Mouse (Mus musculus) retina, adult 2 months (tissue): Measurements from ENCODE around the gene Map7.

Source experiments
- DNase-seq: peaks from one replicate; pipeline ENCODE4 v3.0.0-alpha.2; 2012; ENCODE audit warnings: low read depth, low spot score

Gene Map7

DNA sequence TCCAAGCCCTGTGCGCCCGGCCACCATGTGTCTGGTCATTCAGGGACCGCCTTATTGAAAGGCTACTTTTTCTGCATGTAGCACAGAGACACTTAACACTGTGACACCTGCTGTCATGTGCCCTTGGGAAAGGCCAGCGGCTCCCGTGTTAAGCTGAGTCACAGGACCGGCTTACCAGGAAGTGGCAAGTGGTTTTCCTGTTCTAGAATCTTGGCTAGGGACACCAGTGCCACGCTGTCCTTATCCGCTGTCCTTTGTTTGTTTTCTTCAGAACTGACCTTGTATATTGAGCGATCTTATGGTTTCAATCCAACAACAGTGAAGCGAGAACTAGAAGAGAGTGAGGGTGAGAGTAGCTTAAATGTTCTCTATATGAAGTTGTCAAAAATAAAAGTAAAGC is 85.2 kb downstream of the Map7 start:
- DNase-seq, result no peak

DNA sequence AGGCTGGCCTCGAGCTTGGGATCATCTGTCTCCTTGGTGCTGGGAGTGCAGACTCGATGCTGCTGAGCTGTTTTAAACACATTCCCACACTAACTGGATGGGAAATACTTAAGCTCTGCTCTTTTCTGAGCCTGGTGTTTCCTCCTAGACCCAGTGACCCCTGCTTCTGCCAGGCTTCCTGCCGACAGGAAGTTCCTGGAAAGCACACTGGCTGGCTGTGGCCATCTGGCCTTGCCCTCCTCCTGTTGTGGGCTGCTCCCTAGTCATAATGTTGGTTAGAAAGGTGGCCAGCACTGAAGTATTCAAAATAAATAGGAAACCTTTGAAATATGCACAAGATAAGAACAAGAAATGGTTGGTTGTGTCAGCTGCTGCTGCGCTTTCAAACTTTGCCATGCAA is 86.2 kb downstream of the Map7 start:
- no peak for DNase-seq

DNA sequence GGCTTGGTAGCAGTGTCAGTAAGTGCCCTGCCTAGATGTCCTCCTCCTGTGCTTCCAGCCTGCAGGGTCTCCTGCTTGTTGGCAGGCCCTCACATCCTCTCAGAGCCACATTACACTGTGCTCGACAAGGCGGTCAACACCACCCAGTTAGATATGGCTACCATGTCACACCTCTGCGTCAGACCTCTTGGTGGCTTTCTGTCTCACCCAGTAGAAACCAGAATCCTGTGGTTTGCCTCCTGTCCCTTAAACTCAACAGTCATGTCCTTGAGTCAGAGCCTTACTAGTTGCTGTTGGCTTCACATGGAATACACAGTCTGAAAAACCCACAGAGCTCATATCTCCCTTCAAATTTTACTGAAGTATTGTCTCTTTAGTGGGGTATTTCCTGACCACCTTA is 87.4 kb downstream of the Map7 start:
- no peak for DNase-seq

DNA sequence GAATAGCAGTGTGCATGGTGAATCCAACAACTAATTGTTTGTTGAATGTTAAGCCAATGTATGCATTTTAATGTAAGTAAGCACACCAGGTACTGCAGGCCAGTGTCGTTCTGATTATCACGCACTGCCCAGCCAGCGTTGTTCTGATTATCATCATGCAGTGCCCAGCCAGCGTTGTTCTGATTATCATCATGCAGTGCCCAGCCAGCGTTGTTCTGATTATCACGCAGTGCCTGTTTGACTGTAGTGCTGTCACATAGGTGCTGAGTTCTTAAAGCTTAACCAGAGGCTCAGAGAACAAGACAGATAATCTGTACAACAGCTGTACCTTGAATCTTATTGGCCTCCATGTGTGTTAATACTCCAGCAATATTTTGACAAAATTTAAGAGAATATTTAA is 88.0 kb downstream of the Map7 start:
- DNase-seq, result no peak

DNA sequence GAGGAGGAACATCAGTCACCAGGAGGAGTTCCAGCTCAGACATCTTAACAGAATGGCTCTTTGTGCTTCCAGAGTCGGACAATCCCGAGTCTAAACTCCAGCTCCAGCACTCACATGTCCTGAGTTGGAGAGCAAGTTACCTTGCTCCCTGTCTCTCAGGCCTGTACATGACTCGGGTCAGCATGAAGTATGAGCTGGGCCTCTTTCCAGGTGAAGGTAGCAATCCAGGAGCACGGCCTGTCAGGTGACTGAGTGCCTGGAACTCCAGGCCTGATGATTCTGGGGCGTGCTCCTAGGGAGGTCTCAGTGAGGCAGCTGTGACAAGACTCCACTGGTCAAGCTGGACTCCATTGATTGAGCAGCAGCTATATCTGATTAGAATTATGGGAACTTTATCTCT is 90.0 kb downstream of the Map7 start:
- no peak for DNase-seq

DNA sequence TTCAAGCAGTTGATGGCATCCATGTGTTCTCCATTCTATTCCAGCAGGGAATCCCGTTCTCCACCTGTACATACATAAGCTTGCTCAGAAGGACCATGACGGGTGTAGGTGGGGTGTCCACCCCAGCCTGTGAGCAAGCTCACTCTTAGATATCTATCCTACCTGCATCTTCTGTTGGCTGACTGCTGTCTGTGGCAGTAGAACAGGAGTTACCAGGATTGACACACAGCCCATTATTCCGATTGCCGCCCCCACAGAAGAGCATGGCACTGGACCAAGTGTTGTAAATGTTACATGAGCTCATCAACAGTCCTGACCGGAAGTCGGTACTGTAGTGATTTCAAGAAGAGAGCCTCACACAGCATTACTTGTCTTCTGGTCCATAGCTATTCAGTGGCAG is 92.6 kb downstream of the Map7 start:
- DNase-seq, result no peak

DNA sequence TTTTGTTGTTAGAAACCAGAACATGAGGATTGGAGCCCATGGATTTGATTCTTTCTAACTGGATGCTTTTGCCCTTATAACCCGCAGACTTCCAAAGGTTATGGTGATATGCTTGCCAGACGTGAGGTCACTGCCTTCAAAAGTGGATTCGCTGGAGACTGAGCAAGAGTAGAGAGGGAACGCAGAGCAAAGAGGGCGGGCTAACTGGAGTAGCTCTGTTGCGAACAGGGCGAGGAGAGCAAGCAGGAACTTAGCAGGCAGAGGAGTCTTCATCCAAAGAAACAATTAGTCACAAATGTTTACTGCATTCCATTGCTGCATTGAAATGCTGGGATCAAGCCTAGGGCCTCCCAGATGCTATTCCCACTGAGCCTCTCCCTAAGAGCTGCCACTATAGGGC is 95.0 kb downstream of the Map7 start:
- DNase-seq, result no peak

DNA sequence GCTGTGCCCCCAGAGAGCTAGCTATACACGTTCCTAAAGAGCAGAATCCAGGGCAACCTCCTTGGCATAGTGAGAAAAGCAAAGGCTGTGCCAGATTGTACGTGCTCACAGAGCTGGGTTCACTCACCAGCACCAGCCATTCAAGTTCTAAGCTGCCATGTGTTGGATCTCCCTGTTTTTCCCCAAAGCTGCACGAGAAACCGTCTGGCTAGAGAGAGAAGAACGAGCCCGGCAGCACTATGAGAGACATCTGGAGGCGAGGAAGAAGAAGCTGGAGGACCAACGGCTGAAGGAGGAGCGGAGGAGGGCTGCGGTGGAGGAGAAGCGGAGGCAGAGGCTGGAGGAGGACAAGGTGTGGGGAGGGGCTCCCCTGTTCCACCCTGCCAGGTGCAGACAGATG is 96.8 kb downstream of the Map7 start:
- no peak for DNase-seq

DNA sequence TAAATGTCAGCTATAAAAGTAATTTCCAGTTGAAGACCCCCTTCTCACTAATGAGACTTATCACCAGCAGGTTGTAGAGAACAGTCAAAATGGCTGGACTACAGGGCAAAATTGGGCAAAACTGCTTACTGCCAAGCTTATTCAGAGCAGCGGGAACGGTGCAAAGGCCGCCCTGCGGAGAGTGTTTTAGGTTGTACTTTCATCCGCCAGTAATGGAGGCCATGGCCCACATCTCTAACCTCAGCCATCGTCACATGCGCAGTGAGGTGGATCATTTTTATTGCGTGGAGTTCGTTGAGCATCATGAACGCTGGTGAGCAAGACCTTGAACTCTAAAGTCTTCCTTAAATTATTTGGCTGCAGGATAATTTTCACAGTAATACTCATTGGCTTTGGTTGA is 100.8 kb downstream of the Map7 start:
- DNase-seq, result no peak

DNA sequence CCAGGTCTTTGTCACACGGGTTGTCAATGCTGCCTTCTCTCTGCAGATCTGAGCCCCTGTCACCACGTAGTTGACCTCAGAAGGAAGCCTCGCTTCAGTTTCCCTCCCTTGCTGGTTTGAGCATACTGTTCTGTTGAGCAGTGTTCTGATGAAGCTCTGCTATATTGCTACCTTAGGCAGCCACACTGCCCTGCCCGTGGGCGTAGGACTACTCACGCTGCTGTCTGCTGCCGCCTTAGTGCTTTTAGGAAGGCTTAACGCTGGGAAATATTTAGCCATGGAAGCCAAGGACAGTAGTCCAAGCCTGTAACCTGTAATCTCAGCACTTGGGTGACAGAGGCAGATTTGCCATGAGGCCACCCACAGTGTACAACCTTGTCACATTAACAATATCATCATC is 107.3 kb downstream of the Map7 start:
- no peak for DNase-seq

DNA sequence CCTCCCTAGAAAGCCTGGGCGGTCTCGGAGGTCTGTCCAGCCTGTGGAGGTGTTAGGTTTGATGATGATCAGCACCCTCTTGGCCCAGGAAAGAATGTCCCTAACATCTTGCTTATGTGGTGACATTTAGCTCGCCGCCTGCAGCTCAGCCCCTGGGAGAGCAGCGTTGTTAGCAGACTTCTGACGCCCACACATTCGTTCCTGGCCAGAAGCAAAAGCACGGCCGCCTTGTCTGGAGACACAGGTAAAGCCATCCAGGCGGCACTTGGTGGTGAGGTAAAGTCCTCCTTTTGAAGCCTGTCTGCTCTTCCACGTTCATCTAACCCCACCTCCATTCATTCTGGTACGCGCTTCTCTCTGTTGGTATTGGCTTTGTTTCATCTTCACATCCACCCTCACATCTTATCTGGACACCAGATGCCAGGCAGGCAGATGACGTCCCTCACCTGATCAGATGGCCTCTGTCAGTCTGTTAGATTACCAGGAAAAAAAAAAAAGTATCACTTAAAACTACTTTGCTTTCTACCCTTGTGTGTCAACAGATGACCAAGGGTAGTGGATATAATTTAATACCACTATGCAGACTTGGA is 108.9 kb downstream of the Map7 start:
- no peak for DNase-seq

DNA sequence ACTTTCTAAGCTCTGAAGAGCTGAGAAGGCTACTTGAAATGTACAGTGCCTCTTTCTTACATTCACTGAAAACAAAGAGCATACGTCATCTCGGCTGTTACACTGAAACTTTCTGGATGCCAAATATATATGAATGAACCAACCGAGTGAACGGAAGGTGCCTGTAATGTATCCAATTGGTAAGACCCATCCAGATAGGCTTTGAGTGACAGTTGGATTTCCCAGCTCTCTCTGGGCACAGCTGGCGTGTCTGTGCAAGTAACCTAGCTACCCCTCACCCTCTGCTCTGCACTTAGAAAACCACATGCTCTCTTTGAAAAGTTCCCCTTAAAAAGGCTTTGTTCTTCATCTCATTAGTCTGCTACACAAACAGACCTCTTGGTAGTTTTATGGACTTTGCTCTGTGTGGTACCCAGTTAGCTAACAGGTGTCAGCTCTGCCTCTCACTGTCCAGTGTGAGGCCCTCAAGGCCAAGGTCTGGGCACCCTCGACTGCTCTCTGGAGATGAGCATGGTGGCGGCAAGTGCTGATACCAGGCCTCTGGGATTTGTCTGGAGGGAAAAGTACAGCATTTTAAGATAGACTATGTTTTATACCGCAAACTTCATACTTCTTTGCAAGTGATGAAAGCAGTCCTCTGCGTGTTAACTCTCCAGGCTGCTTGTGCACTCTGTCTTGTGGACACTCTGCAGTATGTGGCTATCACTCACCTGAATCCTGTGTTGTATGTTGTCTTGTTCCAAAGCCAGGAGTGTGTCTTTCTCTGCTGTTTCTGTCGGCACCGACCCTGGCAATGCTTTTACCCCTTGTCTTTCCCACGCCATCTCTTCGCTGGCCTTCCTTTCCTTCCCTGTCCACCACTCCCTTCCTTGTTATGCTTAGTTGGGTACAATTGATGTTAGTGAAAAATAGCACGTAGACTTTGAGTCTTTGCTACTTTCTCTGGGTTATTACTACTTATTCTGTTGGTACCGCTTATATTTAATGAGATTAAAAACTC is 109.8 kb downstream of the Map7 start:
- no peak for DNase-seq

DNA sequence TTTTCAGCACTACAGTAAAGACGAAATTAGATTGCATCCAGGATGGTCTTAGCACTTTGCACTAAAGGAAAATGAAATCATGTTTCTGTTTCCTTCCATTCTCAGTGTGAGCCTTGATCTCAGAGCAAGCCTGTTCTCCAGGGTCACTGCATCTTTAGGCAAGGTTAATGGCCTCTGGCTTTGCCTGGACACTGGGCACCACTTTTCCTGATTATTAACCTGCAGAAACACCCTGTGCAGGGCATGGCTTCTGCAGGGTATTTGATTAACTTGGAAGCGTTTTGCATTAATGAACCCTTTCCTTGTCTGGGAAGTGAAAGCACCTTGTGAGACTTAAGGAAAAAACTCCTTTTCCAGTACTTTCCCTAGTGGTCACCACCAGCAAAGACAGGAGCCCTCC is 111.2 kb downstream of the Map7 start:
- no peak for DNase-seq

DNA sequence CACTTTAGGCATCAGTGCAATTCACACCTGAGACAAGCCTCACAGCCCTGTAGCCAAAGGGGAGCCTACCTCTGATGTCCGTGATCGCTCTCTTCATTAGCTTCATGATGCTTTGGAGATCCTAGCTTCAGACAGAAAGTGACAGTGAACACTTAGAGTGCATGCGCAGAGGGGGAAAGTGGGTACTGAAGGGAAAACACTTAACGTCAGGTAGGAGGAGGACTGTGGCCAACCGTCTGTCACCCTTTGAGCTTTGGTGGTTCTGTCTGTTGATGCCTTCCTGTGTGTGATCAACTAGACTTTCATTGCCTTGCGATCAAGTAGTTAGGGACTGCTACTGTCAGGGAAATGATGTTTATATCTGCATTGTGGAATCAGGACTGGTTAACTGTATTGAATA is 114.6 kb downstream of the Map7 start:
- DNase-seq, result no peak

DNA sequence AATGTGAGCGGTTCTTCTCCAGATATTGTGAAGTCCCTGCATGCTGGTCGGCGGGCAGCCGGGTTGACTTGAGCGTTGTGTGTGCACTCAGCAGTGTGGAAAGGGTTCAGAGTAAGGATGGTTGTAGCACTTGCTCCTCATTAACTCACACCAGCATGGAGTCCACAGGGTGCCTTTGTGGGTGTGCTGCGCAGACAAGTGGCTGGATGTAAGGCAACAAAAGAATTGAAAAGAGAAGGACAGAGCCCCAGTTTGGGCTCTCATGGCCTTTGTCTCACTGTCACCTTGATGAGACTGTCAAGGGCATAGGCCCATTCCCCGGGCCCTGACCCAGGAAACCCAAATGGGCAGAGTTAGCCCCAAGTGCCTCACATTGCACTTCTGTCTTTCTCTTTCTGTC is 116.2 kb downstream of the Map7 start:
- DNase-seq, result no peak

DNA sequence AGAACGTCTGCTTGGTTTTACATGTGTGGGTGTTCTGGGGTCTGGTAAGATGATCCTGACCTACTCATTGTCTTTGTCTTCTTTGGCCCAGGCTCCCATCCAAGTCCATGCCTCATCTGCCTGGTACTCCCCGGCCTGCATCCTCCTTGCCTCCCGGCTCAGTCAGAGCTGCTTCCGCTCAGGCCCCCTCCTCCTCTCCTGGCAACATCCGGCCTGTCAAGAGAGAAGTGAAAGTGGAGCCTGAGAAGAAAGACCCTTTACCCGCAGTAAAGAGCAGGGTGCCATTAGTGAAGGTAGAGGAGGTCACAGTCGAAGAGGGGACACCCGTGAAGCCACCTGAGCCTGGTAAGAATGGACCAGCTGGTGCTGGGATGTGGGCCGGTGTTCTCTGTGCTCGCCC is 118.8 kb downstream of the Map7 start:
- no peak for DNase-seq

DNA sequence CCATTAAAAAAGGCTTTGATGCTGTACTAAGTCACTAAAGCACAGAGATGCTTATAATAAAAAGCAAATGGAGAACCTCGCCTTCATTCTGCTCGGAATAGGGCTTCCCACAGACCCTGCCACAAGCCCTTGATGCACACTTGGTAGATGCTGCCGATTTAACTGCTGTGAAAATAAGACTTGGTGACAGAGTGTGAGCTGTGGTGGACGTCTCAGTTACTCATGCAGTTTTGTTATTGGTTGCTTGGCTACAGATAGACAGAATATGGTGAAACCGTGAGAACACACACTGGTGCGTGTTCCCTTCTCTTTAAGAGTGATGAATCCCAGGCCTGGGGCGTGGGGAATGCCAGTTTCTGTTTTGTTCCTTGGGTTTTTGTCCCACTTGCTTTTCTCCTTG is 120.7 kb downstream of the Map7 start:
- DNase-seq, result no peak

DNA sequence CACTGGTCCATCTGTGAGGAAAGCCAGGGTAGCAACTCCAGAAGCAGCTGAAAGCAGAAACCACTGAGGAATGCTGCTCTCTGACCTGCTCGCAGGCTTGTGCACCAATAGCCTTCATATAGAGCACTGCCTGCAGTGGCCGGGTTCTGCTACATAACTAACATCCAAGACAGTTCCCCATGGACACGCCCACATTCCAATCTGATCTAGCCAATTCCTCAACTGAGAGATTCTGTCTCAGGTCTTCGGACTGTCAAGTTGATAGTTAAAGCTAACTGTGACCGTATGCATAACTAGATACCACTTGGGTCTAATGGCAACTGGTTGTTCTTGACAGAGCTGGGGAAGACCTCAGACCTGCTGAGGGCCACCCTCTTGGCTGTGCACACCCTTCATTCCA is 124.1 kb downstream of the Map7 start:
- DNase-seq, result no peak

DNA sequence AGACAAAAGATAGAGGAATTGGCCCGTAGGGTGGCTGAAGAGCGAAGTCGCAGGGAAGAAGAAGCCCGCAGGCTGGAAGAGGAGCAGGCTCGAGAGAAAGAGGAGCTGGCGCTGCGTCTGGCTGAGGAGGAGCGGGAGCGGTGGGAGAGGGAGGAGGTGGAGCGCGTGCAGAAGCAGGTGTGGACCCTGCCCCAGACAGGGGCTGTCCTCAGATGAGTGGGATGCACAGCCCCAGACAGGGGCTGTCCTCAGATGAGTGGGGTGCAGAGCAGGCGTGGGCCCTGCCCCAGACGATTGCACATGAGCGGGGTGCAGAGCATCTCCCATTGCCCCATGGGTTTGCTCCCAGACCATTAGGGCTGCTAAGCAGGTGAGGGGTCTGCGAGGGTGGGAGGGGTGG is 125.0 kb downstream of the Map7 start:
- DNase-seq, result no peak

DNA sequence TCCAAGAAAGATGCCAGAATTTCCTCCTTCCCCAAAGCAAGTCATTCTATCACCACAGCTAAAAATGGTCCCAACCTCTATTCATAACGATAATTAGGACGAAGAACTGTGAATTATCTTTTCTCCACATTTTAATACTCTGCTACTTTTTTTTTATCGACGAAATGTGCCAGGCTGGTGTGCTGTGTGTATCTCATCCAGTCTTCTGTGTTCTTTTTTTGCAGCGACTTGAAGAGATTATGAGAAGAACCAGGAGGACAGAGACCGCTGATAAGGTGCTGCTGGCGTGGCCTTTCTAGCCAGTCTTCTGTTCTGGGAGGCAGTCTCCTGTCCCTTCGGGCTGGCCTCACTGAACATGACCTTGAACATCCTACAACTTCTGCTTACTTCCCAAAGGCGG is 125.8 kb downstream of the Map7 start:
- no peak for DNase-seq

DNA sequence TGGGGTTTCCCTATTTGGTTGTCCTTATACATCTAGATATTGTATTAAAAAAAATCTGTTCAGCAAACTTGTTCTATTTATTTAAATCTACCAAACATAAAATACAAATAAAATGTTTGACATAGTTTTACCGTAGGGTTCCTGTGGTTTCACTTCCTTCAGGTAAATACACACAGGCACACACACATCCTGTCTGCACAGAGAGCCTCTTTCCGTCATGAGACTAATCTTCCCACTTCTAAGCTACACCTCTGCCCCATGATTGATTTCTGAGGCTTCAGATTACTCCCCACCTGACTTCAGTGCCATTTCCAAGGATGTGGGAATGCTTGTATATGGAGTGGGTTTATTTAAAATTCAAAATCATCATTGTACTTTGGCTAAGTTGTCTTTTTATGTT is 133.2 kb downstream of the Map7 start:
- DNase-seq, result no peak

DNA sequence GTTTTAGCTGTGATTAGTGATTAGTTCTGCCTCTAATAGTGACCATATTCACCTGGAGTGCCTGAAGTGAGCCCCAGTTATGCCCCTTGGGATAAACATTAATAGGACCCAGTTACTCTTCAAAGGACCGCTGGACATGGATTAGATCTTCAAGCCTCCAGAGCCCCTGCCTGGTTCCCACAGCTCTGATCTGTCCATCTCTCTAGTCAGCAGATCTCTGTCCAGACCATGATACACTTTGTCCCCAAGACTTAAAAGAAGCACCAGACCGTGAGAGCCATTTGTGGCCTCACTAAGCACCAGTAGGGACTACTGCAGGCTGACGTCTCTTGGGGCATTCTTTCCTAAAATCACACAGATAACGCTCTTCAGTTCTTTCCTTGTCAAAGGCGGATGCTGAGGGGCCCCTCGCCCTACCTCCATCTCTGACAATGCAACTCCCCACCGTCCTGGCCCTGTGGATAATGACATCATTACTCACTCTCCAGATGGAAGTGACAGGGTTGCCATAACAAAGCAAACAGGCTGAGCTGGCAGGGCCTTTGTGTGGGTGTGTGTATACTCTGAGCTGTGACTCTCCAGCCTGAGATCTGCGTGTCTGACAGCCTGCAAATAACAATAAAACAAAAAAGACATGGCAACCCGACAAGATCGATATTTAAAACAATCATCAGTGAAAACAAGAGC is 137.2 kb downstream of the Map7 start:
- no peak for DNase-seq
